Mouse (Mus musculus): ENCODE results near the gene Nin.

- peak; percentile 41 for TF ChIP-seq POLR2A (IDR thresholded peaks at IDR 0.05; ENCODE audit: insufficient read length, low read depth)
- no peak for TF ChIP-seq USF1 (IDR thresholded peaks at IDR 0.05; ENCODE audit: low read depth)
- TF ChIP-seq E2F4 (IDR thresholded peaks at IDR 0.05; ENCODE audit: insufficient read depth): no peak
- TF ChIP-seq POLR2AphosphoS2 (IDR thresholded peaks at IDR 0.05; ENCODE audit: insufficient read length, low read depth): no peak
- no peak for TF ChIP-seq MAX (IDR thresholded peaks at IDR 0.05; ENCODE audit: low read depth)
- TF ChIP-seq MYOG (IDR thresholded peaks at IDR 0.05; ENCODE audit: control insufficient read depth in 1 of 3, insufficient read depth in 1 of 3, insufficient read length in 2 of 3, low read depth in 2 of 3): no peak
- no peak for TF ChIP-seq SRF (IDR thresholded peaks at IDR 0.05; ENCODE audit: control insufficient read depth, insufficient read length, low read depth)
- TF ChIP-seq TCF12 (IDR thresholded peaks at IDR 0.05; ENCODE audit: insufficient read depth, poor library complexity, severe bottlenecking): no peak
Observed at GRCm38 (mm10) chr12:69986241-69986762, 127.2 kb downstream of the Nin start.
